Mouse (Mus musculus): ENCODE results near the gene Gm32742.

DNA sequence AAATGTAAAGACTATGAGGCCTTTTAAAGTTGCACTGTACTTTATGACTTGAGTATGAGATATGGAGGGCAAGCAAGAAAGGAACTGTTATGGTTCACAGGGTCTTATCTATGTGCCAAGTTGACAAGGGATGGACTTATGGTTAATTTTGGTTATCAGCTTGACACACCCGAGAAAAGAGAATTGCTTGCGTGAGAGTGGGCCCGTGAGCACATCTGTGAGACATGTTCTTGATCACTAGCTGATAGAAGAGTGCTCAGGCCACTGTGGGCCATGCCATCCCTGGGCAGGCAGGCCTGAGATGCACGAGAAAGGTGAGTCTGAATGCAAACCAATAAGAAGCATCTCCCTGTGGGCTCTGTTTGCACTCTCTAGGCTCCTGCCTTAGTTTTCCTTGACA, 27.9 kb downstream of the Gm32742 start:
- no peak for TF ChIP-seq CTCF (IDR thresholded peaks at IDR 0.05; ENCODE audit: control insufficient read depth, insufficient read depth, insufficient replicate concordance, low read depth, low read length)
- TF ChIP-seq POLR2A (IDR thresholded peaks at IDR 0.05; ENCODE audit: control insufficient read depth, low read depth, low read length) = no peak
